Mouse (Mus musculus) spleen, postnatal 4 days (tissue): ENCODE results near the gene Gpc2.
A peak's percentile ranks its signal among the peaks of the same experiment; 100 is the strongest.

Experiments used
- DNase-seq, 2 experiments: peaks; one replicate each; pipeline ENCODE4 v3.0.0; 2022; ENCODE audit warnings: low spot score in 2 of 2

Gpc2 gene

DNA sequence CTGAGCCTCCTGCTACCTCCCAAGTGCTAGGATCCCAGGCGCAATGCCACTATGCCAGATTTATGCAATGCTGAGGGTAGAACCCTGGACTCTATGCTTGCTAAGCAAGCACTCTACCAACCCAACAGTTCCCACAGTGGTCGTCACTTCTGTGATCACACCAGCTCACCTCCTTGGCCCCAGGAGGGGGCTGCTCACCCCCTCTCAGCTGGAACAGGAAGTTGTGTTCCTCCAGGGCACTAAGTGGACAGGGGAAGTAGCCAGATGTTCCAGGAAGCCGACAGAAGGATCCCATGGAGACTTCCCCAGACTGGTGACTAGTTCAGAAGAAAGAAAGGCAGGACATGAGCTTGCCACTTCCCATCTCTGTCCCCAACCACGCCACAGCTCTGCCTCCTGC is 17.8 kb downstream of the Gpc2 start:
- DNase-seq = peak in 1 of 2 experiments; percentile 65

DNA sequence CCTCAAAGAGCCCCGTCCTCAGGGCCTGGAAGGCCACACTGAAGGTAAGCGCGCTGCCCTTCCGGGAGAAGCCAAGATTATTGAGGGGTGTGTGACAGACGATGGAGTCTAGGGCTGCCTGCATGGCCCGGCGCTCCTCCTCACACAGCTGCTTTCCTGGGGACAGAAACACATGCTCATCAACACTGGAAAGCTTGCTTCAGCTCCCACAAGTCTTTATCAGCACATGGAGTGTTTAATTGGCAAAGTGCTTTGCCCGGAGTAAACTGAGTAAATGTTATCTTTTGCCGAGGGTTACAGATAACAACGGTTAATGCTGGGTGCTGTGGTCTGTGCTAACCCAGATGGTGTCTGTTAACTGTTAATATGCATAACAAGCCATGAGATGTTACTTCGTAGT is 19.0 kb downstream of the Gpc2 start:
- DNase-seq = peak in 1 of 2 experiments; percentile 62

GRCm38 (mm10) chr5:138260051-138260450 is 19.8 kb downstream of the Gpc2 start:
- DNase-seq = peak in 1 of 2 experiments; percentile 67

- DNase-seq = peak in 1 of 2 experiments; percentile 59
Measured at GRCm38 (mm10) chr5:138258993-138259392, 20.8 kb downstream of the Gpc2 start.

DNA sequence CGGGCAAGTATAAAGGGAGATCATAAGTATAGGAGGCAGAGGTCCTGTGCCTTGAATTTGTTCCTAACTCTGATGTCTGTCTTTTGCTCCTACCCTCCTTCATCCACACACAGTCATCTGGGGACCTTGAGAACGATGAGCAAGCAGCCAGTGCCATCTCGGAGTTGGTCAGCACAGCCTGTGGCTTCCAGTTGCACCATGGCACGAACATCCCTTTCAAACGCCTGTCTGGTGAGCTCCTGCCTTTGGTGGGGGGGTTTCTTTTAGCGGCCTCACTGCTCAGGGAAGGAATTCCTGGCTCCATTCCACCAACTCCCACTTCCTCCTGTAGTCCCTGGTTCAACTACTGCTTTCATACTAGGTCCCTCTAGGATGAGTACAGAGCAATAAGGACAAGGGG is 21.3 kb downstream of the Gpc2 start:
- DNase-seq = peak in 1 of 2 experiments; percentile 62

DNA sequence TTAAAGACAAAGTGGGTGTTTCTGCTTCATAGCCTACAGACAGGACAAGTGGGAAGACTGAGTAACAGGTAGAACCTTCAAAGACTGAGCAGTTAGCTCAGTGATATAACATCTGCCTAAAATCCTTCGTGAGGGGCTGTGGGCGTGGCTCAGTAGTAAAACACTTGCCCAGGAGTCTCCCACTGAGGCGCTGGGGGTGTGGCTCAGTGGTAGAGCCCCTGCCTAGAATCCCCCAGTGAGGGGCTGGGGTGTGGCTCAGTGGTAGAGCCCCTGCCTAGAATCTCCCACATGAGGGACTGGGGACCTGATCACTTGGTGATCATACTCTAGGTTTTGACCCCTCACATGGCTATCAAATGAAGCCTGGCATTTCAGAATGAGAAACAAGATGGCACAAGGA is 21.7 kb downstream of the Gpc2 start:
- DNase-seq = peak in 1 of 2 experiments; percentile 54

- no peak for DNase-seq
Measured at GRCm38 (mm10) chr5:138257585-138257978, 22.2 kb downstream of the Gpc2 start.

DNA sequence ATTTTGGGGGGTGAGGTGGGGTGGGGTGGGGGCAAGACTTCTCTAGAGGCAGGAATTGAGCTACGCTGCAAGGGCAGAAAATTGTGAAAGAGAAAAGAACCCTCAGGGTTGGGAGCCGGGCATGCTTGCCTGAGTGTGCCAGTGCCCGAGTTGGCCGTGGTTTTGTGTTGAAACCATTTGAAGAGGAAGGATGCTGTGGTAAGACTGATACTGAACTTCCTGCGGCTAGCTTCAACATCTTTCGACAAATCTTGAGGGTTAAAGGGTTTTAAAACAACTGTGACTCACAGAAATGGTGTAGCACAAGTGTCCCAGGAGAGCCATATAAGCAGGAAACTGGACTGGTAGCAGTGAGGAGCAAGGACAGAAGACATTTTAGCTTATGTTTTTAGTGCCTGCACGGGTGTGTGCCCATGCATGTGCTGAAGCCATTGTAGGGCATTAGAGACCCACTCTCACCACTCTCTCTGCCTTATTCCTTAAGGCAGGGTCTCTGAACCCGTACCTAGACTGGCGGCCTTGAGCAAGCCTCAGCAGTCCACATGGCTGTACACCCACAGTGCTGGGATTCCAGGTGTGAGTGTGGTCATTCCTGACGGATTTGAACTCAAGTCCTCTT is 22.7 kb downstream of the Gpc2 start:
- DNase-seq = peak; percentile 61 to 71

DNA sequence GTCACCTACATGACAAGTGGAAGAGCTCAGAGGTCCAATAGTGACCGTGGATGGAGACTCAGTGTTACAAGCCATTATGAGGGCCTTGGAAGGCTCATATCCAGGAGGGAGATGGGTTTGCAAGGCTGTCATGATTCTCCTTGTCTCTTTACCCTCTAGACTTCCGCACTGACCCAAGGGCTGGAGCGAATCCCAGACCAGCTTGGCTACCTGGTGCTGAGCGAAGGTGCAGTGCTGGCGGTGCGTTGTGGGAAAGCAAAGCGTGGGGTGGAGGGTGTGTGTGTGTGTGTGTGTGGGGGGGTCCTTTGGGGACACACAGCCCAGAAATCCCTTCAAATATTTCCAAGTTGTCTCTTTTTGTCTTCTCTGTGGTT is 23.7 kb downstream of the Gpc2 start:
- DNase-seq = no peak

DNA sequence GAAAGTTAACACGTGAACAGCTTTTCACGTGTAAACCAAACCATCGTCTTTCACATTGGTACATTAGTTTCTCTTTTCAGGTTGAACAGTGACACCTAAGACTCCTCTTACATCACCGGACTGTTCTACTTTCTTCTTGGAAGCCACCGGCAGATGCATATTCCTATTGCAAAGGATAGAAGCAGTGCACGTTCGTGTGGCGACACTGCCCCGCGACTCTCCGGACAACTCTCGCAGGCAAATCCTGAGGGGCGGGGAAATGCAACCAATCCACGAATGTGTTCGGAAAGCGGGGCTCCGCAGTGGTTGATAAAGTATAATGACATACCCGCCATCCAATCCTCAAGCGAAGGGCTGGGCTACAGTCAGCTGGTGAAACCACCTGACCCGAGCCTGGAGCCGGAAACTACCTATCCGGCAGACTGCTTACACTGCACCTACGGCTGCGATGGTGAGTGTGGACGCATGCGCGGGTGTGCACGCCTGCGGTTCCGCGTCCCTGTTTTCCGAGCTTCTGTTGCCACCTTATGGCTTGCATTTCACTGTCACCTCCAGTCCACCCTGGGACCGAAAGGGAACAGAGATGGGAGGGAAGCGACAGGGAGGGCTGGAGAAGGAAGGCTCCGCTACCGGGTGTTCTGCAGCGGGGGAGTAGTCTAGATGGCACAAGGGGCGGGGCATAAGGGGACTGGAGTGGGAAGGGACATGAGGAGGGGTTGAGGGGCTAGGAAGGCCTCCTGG is 24.3 kb downstream of the Gpc2 start, which contains the start of gene Lamtor4:
Lamtor4 (plus strand) TSS at position 130 of the 741 bp plus-strand sequence.
- peak; percentile 91 to 93 for DNase-seq

GRCm38 (mm10) chr5:138253061-138253460 is 26.7 kb downstream of the Gpc2 start:
- no peak for DNase-seq

DNA sequence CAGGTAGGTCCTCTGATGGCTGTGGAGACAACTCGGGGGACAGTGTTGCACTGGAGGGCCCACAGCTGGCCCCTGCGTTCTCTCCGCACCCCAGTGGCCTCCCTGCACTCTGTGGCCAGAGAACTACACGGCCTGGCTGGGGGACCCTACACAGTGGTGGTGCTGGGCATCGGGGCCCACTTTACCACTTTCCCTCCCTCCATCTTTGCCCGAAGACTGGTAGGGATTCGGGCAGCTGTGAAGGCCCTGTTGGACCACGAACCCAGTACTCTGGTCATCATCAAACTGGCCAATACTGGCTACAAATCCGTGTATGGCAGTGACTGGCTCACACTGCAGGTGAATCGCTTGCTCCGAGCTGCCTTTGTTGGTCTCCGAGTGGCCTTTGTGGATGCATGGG is 28.7 kb downstream of the Gpc2 start:
- DNase-seq = peak in 1 of 2 experiments; percentile 62

GRCm38 (mm10) chr5:138241511-138241910 is 38.3 kb downstream of the Gpc2 start:
- no peak for DNase-seq

- DNase-seq = no peak
Measured at GRCm38 (mm10) chr5:138234224-138234623, 45.6 kb downstream of the Gpc2 start.

- no peak for DNase-seq
Measured at GRCm38 (mm10) chr5:138233778-138234177, 46.0 kb downstream of the Gpc2 start.

DNA sequence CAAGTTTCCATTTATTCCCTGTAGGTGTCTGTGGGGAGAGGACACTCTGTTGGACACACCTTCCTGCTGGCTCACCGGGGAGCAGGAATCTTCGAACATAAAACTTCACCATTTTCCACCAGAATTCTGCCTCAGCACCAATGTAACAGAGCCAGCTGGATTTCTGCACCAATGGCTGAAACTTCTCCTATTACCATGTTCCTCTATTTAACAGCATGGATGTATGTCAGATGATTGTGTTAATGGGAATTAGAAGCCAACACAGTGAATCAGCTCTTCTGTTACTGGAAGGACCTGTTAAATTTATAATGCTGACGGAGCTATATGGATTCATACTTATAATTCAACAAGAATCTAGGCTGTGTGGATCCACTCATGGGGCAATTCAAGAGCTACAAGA is 50.3 kb downstream of the Gpc2 start:
- DNase-seq = no peak

- DNase-seq = peak; percentile 41 to 80
Measured at GRCm38 (mm10) chr5:138228026-138228425, 51.8 kb downstream of the Gpc2 start.

GRCm38 (mm10) chr5:138227367-138227766 is 52.4 kb downstream of the Gpc2 start:
- no peak for DNase-seq

DNA sequence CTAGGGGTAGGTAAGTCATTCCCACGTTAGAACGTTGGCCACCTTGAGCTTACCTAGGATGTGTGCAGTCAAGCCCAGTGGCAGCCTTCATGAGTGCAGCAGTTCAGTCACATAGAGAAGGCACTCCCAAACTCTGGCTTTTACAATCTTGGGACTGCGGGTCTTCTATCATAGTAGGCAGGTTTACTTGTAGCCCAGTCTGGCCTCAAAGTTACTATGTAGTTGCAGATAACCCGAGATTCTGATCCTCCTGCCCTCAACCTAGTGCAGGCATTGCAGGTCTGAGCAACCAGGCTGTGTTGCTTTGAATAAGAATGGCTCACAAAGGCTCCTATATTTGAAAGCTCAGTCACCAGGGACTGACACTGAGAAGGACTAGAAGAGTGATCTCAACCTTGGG is 53.3 kb downstream of the Gpc2 start:
- DNase-seq = no peak

DNA sequence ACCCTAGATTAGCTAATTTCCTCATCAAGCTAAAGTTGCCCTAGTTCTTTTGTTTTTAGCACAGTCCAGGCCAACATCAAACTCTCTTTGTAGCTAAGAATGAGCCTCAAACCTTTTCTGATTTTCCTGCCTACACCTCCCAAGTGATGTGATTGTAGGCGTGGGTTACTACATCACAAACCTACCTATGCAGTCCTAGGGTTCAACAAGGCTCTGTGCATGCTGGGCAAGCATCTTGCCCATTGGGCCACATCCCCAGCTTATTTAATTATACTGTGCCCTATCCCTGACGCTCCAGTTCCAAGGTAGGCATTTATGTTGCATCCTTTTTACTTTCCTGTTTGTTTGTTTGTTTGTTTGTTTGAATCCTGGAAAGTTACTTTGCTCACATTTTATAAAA is 54.1 kb downstream of the Gpc2 start, which contains the start of gene Nxpe5:
Nxpe5 (plus strand) TSS at position 199 of the 400 bp plus-strand sequence.
- no peak for DNase-seq
